Mouse (Mus musculus): ENCODE measurements around the gene Egfl8. TPM values are rescaled to one million over a fixed set of nuclear protein-coding genes. Genes with fewer than 3 reads are reported as not detected.

Gene Egfl8
- polyA plus RNA-seq, 1 experiment from 2014 or later = 6.1 TPM

DNA sequence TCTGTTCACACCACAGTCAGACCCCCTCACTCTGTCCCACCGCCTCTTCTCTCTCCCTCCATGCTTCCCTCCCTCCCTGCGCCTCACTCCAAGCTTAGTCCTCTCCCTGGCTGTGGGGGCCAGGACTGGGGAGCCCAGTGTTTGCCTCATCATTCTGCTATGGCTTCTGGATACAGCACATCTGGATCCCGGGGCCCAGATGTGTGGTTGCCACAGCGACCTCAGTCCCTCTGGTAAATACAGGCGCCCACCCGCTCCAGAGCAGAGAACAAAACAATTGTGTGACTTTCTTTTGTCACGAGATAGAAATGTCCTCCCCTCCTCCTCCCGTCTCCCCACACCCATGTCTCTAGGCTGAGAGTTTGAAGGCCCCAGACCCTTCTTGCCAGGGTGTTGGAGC, 40.9 kb upstream of the Egfl8 start:
- H3K9ac ChIP-seq (replicated peaks) = no peak overlapping the region
- no peaks in the 10 kb centered on the region for H3K9me3 ChIP-seq
- H3K4me1 ChIP-seq = 0 out of 2 replicates have a peak, but pooled peaks cover 6% of the 10 kb centered on the region
- peaks cover 19% of the 10 kb centered on the region for H3K27me3 ChIP-seq
- 47% methylated on average over 8 of the region's 8 CpGs for WGBS
- no peak overlapping the region for H3K4me2 ChIP-seq (replicated peaks)
- no peak overlapping the region for H3K27ac ChIP-seq (replicated peaks)
- H3K4me3 ChIP-seq = no peak overlapping the region
- H3K36me3 ChIP-seq = peaks cover 28% of the 10 kb centered on the region
- no peak for ATAC-seq (replicated peaks)

DNA sequence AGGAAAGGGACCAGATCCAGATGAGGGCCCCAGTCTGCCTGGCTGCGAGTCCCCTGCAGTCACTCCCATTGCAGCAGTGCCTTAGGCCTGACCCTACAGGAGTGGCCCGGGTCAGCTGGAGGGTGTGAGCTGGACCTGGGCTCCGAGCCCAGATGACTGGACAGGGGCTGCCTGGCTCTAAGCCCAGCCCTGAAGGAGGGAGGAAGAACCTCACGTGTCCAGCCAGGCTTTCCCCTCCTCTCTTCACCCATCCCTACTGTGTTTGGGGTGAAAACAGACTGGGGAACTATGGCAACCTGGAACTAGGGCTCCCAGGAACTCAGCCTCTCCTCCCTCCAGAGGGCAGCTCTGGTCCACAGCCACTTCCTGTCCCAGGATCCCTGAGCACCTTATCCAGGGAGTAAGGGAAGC, 39.8 kb upstream of the Egfl8 start:
- H3K4me2 ChIP-seq (replicated peaks) = no peak overlapping the region
- no peak overlapping the region for H3K9ac ChIP-seq (replicated peaks)
- H3K4me3 ChIP-seq = no peak overlapping the region
- no peaks in the 10 kb centered on the region for H3K4me1 ChIP-seq
- peak; percentile 13; the same call in 1 of the 2 replicates for ATAC-seq (replicated peaks)
- H3K9me3 ChIP-seq = no peaks in the 10 kb centered on the region
- peaks cover 38% of the 10 kb centered on the region for H3K36me3 ChIP-seq
- WGBS = 67% methylated on average over 4 of the region's 4 CpGs
- peaks cover 10% of the 10 kb centered on the region for H3K27me3 ChIP-seq
- no peak overlapping the region for H3K27ac ChIP-seq (replicated peaks)

DNA sequence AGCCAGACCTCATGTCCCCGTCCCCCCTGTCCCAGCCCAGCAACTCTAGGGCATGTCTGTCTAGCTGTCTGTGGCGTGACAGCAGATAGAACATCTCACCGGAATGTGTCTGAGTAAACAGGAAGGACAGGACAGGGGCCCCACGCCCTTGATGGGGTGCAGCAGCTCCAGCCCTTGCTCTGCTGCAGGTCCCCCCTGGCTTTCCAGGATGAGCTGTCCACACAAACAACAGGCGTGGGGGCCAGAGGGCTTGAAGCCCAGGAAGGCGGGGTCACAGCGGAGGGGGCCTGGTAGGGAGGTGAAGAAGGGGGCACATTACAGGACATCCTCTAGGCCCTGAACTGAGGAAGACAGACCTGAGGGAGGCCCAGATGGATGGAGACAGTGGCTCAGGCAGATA, 39.4 kb upstream of the Egfl8 start:
- no peak overlapping the region for H3K27ac ChIP-seq (replicated peaks)
- ATAC-seq (replicated peaks) = 0 out of 2 replicates have a peak, but pooled peaks have one; percentile 20
- peaks cover 43% of the 10 kb centered on the region for H3K36me3 ChIP-seq
- H3K9ac ChIP-seq (replicated peaks) = no peak overlapping the region
- peaks cover 5% of the 10 kb centered on the region for H3K27me3 ChIP-seq
- H3K4me2 ChIP-seq (replicated peaks) = no peak overlapping the region
- WGBS = 87% methylated on average over 7 of the region's 7 CpGs
- H3K9me3 ChIP-seq = no peaks in the 10 kb centered on the region
- no peak overlapping the region for H3K4me3 ChIP-seq
- H3K4me1 ChIP-seq = no peaks in the 10 kb centered on the region

DNA sequence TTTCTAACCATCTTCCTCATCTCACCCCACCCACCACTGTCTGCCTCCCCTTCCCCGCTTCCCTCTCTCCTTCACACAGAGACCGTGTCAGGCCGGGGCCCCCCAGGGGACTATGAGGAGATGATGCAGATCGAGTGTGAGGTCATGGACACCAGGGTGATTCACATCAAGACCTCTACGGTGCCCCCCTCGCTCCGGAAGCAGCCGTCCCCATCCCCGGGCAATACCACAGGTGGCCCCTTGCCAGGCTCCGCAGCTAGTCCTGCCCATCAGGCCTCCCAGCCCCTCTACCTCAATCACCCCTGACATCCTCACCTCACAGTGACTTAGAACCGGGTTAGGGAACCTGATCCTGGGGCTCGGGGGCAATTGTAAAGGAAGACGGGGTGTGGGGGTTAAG, 38.6 kb upstream of the Egfl8 start:
- Histone ChIP-seq H3K9ac (replicated peaks) (no peak overlapping the region), H3K4me3 (no peak overlapping the region), H3K27me3 (no peaks in the 10 kb centered on the region; the same call in 1 of the 2 replicates), H3K9me3 (no peaks in the 10 kb centered on the region), H3K36me3 (peaks cover 50% of the 10 kb centered on the region), H3K27ac (replicated peaks) (no peak overlapping the region), H3K4me2 (replicated peaks) (no peak overlapping the region), H3K4me1 (no peaks in the 10 kb centered on the region)
- no peak for ATAC-seq (replicated peaks)
- 92% methylated on average over 13 of the region's 13 CpGs for WGBS

DNA sequence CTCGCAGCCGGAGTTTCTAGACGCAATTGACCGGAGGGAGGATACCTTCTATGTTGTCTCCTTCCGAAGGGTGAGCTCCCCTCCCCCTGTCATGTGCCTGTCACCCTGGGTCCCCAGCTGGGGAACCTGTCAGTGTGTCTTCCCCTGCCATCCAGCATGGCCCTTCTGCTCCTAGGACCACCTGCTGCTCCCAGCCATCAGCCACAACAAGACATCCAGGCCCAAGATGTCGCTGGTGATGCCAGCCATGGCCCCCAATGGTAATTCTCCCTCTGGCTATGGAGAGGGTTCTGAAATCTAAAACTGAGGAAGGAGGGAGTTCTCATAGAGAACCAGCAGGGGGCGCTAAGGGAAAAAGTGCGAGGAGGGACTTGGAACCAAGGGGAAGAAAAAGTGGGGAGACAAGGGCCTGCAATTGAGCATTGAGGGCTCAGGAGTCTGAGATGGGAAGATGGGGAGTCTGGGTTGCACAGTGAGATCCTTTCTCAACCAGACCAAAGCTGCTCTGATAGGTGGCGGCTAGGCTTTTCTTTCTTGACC, 38.0 kb upstream of the Egfl8 start:
- no peak overlapping the region for H3K4me2 ChIP-seq (replicated peaks)
- no peak overlapping the region for H3K27ac ChIP-seq (replicated peaks)
- no peaks in the 10 kb centered on the region for H3K4me1 ChIP-seq
- WGBS = 62% methylated on average over 9 of the region's 9 CpGs
- no peak overlapping the region for H3K9ac ChIP-seq (replicated peaks)
- peaks cover 56% of the 10 kb centered on the region for H3K36me3 ChIP-seq
- H3K27me3 ChIP-seq = no peaks in the 10 kb centered on the region
- ATAC-seq (replicated peaks) = no peak
- H3K4me3 ChIP-seq = no peak overlapping the region
- no peaks in the 10 kb centered on the region for H3K9me3 ChIP-seq

DNA sequence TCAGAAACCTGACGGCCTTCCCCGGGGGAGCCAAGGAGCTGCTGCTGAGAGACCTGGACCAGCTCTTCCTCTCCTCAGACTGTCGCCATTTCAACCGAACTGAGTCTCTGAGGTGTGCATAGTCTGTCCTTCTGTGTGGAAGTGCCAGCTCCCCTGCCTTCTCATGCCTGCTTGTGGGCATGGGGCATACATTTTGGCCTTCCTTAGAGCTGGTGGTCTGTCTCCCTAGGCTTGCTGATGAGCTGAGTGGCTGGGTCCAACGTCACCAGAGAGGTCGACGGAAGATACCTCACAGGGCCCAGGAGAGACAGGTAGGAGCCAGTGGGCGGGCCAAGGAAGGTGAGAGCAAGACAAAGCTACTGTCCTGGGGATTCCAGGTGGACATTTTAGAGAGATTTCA, 37.2 kb upstream of the Egfl8 start:
- no peak overlapping the region for H3K4me3 ChIP-seq
- peaks cover 7% of the 10 kb centered on the region for H3K4me1 ChIP-seq
- H3K9ac ChIP-seq (replicated peaks) = no peak overlapping the region
- no peaks in the 10 kb centered on the region for H3K9me3 ChIP-seq
- peaks cover 57% of the 10 kb centered on the region for H3K36me3 ChIP-seq
- no peak overlapping the region for H3K4me2 ChIP-seq (replicated peaks)
- no peak for ATAC-seq (replicated peaks)
- H3K27ac ChIP-seq (replicated peaks) = no peak overlapping the region
- no peaks in the 10 kb centered on the region for H3K27me3 ChIP-seq
- WGBS = 91% methylated on average over 8 of the region's 8 CpGs

DNA sequence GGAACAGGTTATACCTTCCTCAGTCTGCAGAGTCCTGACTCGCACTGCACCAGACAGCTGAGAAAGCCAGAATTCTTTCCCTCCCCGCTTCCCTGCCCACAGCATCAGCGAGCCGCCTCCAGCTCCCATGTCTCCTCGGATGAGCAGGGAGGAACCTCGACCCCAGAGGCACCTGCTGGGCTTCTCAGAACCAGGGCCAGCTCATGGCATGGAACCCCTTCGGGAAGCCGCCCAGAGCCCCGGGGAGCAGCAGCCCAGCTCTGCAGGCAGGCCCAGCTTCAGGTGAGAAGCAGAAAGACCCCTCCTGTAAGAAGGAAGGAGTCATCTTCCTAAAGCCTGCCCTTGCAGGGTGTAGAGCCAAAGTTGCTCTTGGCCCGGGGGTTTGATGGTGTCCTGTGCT, 36.8 kb upstream of the Egfl8 start:
- H3K4me2 ChIP-seq (replicated peaks) = no peak overlapping the region
- no peaks in the 10 kb centered on the region for H3K27me3 ChIP-seq
- no peaks in the 10 kb centered on the region for H3K9me3 ChIP-seq
- H3K36me3 ChIP-seq = peaks cover 57% of the 10 kb centered on the region
- ATAC-seq (replicated peaks) = no peak
- 93% methylated on average over 10 of the region's 10 CpGs for WGBS
- H3K27ac ChIP-seq (replicated peaks) = no peak overlapping the region
- H3K4me3 ChIP-seq = no peak overlapping the region
- no peak overlapping the region for H3K9ac ChIP-seq (replicated peaks)
- H3K4me1 ChIP-seq = peaks cover 12% of the 10 kb centered on the region

DNA sequence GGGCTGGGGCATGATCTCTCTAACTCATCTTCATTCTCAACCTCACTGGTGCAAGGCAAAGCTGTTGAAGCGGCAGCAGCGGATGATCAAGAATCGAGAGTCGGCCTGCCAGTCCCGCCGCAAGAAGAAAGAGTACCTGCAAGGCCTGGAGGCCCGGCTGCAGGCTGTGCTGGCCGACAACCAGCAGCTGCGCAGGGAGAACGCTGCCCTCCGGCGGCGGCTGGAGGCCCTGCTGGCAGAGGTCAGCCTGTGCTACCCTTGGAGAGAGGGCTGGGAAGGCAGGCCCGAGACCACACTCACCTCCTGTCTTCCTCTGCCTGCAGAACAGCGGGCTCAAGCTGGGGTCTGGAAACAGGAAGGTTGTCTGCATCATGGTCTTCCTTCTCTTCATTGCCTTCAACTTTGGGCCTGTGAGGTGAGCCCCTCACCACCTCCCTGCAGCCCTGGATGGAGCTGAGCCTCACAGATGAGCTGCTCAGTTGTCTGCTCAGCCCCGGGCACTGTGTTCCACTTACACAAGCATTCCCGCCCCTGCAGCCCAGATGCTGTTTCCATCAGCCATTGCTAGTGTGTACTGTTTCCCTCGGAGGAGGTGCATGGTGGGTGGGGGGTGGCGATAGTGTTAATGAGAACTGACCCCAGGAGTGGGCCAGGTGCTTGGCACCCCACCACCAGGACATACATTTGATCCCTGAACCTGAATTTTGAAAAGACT, 35.9 kb upstream of the Egfl8 start:
- ATAC-seq (replicated peaks) = no peak
- no peak overlapping the region for H3K27ac ChIP-seq (replicated peaks)
- H3K4me2 ChIP-seq (replicated peaks) = no peak overlapping the region
- WGBS = 39% methylated on average over 19 of the region's 19 CpGs
- H3K27me3 ChIP-seq = no peaks in the 10 kb centered on the region
- no peak overlapping the region for H3K9ac ChIP-seq (replicated peaks)
- H3K4me3 ChIP-seq = no peak overlapping the region
- peaks cover 14% of the 10 kb centered on the region for H3K4me1 ChIP-seq
- H3K36me3 ChIP-seq = peaks cover 57% of the 10 kb centered on the region
- H3K9me3 ChIP-seq = no peaks in the 10 kb centered on the region

DNA sequence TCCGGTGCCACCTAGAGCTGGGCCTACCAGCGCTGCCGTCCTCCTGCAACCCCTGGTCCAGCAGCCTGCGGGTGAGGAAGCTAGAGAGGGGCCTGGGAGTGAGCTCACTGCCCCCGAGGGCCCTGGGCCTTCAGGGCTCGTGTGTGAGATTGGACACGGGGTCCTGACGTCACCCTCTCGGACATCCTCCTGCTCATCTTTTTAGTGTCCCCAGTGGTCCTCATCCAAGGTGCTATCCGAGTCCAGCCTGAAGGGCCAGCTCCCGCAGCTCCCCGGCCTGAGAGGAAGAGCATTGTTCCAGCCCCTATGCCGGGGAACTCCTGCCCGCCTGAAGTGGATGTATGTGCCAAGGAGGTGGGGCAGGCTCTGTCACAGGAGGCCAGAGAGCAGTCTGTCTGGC, 35.0 kb upstream of the Egfl8 start:
- Histone ChIP-seq H3K4me2 (replicated peaks) (no peak overlapping the region), H3K9ac (replicated peaks) (no peak overlapping the region), H3K27ac (replicated peaks) (no peak overlapping the region), H3K4me3 (no peak overlapping the region), H3K36me3 (peaks cover 57% of the 10 kb centered on the region), H3K4me1 (peaks cover 23% of the 10 kb centered on the region), H3K9me3 (no peaks in the 10 kb centered on the region), H3K27me3 (no peaks in the 10 kb centered on the region)
- ATAC-seq (replicated peaks) = no peak
- 88% methylated on average over 14 of the region's 14 CpGs for WGBS

DNA sequence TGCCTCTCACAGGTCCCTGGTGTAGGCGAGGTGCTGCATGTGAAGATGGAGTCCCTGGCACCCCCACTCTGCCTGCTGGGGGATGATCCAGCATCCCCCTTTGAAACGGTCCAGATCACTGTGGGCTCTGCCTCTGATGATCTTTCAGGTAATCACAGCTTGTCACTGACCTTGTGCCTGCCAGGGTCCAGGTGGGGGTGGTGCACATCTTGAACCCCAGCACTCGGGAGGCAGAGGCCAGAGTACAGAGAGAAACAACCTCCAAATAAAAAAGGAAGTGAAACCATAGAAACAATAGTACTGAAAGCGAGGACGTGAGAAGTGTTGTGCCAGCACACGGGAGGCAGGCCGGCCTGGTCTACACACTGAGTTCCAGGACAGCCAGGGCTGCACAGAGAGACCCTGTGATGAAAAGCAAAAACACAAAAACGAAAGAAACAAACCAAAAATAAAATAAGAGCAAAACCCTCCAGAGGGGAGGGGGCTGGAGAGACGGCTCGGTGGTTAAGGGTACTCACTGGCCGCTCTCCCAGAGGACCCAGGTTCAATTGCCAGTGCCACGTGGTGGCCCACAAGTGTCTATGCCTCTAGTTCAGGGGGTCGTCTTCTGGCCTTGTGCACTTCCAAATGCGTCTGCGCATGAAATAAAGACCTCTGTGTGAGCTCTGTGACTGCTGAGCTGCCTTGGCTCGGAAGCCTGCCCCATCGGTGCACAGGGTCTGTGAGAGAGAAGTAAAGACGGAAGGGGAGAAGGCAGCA, 33.5 kb upstream of the Egfl8 start:
- no peak overlapping the region for H3K9ac ChIP-seq (replicated peaks)
- 91% methylated on average over 18 of the region's 18 CpGs for WGBS
- H3K9me3 ChIP-seq = no peaks in the 10 kb centered on the region
- peaks cover 54% of the 10 kb centered on the region for H3K36me3 ChIP-seq
- no peaks in the 10 kb centered on the region for H3K27me3 ChIP-seq
- H3K4me3 ChIP-seq = no peak overlapping the region
- ATAC-seq (replicated peaks) = no peak
- H3K4me2 ChIP-seq (replicated peaks) = no peak overlapping the region
- peaks cover 33% of the 10 kb centered on the region for H3K4me1 ChIP-seq
- no peak overlapping the region for H3K27ac ChIP-seq (replicated peaks)

DNA sequence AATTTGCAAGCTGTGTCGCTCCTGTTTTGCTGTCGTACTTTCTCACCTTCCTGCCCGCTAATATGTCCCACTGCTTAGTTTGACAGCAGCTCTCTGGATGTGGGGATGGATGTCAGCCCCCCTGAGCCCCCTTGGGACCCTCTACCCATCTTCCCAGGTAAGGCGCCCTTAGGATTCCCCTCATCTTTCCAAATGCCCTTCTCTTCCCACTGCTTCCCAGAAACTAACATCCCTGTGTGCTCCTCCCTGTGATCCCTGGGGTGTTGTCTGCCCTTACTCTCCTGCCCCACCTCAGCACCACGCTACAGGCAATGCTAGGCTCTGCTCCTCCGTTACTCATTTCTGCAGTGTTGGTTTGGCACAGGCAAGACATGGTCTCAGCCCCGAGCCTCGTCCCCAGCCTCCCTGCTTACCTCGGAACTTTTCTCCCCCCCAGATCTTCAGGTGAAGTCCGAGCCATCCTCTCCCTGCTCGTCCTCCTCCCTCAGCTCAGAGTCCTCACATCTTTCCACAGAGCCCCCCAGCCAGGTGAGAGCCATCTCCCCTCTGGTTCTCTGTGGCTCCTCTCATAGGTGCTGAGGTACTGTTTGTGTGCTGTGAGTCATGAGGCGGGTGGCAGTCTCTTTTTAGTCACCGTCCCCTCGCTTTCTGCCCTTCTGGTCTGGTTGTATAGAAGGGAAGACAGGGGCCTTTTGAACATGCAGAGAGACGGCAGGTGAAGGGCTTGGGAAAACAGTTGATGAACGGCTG, 32.5 kb upstream of the Egfl8 start:
- Histone ChIP-seq H3K4me1 (peaks cover 37% of the 10 kb centered on the region), H3K27me3 (no peaks in the 10 kb centered on the region), H3K4me2 (replicated peaks) (peak overlapping the region; percentile 92), H3K4me3 (peak overlapping the region; percentile 97), H3K9ac (replicated peaks) (no peak overlapping the region; the same call in 1 of the 2 replicates), H3K9me3 (no peaks in the 10 kb centered on the region), H3K27ac (replicated peaks) (no peak overlapping the region), H3K36me3 (peaks cover 45% of the 10 kb centered on the region)
- ATAC-seq (replicated peaks) = no peak
- WGBS = 85% methylated on average over 16 of the region's 16 CpGs

All from forebrain, embryonic 15.5 days (tissue).